Mouse (Mus musculus) limb, embryonic 14.5 days (tissue): Measurements from ENCODE around the gene Tnip2. TPM values are rescaled to one million over a fixed set of nuclear protein-coding genes. Genes with fewer than 3 reads are reported as not detected.

Experiments used
- ATAC-seq: fragments of 200-750 bp; cut with Nextera tagmentation; 2 replicates; pipeline ENCODE4 v1.8.0; 2017; ENCODE audit warnings: low read depth, moderate number of reproducible peaks, moderate TSS enrichment; ENCODE audit not compliant: low FRiP score
- DNase-seq: peaks from one replicate; pipeline ENCODE4 v3.0.0-alpha.2; 2015; ENCODE audit warnings: low spot score
- H3K27ac ChIP-seq: fragments of 300-500 bp; sonication (generic); replicated peaks from 2 replicates; pipeline ENCODE4 v1.5.1; 2014; ENCODE audit warnings: low read depth, mild to moderate bottlenecking, low read length, moderate library complexity, mixed read lengths
- H3K27me3 ChIP-seq: fragments of 300-500 bp; sonication (generic); 2 replicates; pipeline ENCODE4 v1.6.1; 2014; ENCODE audit warnings: low read length, mixed read lengths; ENCODE audit not compliant: control insufficient read depth, insufficient read depth
- H3K36me3 ChIP-seq: fragments of 300-500 bp; sonication (generic); 2 replicates; pipeline ENCODE4 v1.6.1; 2014; ENCODE audit warnings: mild to moderate bottlenecking, low read length, moderate library complexity, mixed read lengths; ENCODE audit not compliant: control insufficient read depth, insufficient read depth
- H3K4me1 ChIP-seq: fragments of 300-500 bp; sonication (generic); 2 replicates; pipeline ENCODE4 v1.6.1; 2014; ENCODE audit warnings: antibody characterized with exemption, low read length, mixed read lengths; ENCODE audit not compliant: control insufficient read depth, insufficient read depth
- H3K4me2 ChIP-seq: fragments of 300-500 bp; sonication (generic); replicated peaks from 2 replicates; pipeline ENCODE4 v1.6.1; 2014; ENCODE audit warnings: low read depth, mild to moderate bottlenecking, low read length, moderate library complexity; ENCODE audit not compliant: severe bottlenecking
- H3K4me3 ChIP-seq: fragments of 300-500 bp; sonication (generic); replicated peaks from 2 replicates; pipeline ENCODE4 v1.5.1; 2014; ENCODE audit warnings: low read length
- H3K9ac ChIP-seq: fragments of 300-500 bp; sonication (generic); 2 replicates; pipeline ENCODE4 v1.6.1; 2014; ENCODE audit warnings: mild to moderate bottlenecking, low read depth, low read length, moderate library complexity; ENCODE audit not compliant: severe bottlenecking
- H3K9me3 ChIP-seq: fragments of 300-500 bp; sonication (generic); 2 replicates; pipeline ENCODE4 v1.6.1; 2016; ENCODE audit warnings: low read length; ENCODE audit not compliant: control insufficient read depth
- POLR2A ChIP-seq: fragments of 200-500 bp; IDR thresholded peaks from 2 replicates; pipeline ENCODE4 v1.8.0; 2012; ENCODE audit warnings: inconsistent platforms, mild to moderate bottlenecking, moderate library complexity, borderline replicate concordance; ENCODE audit not compliant: insufficient read depth, insufficient read length; ENCODE audit errors: extremely low read depth
- WGBS: fragments of 180-500 bp; shearing (Covaris S2); extraction: QIAGEN DNeasy Blood & Tissue Kit; methylation state at CpG from one replicate; pipeline ENCODE4 v1.1.7; 2014; 5-methylcytosine and 5-hydroxymethylcytosine counted together
- polyA plus RNA-seq, 2 experiments: library from polyadenylated mRNA; depleted of rRNA in 1 of 2; stranded (reverse) in 1 of 2; unstranded in 1 of 2; fragments of >200 nt; fragmentation: Nextera tagmentation in 1 of 2; extraction: Ambion mirVana in 1 of 2; gene quantifications; 2 replicates each; pipeline versions ENCODE4 v1.2.1 to v1.2.3; 2012 to 2014

Tnip2 gene
- polyA plus RNA-seq, 2 experiments = 17.1 to 23.7 TPM

DNA sequence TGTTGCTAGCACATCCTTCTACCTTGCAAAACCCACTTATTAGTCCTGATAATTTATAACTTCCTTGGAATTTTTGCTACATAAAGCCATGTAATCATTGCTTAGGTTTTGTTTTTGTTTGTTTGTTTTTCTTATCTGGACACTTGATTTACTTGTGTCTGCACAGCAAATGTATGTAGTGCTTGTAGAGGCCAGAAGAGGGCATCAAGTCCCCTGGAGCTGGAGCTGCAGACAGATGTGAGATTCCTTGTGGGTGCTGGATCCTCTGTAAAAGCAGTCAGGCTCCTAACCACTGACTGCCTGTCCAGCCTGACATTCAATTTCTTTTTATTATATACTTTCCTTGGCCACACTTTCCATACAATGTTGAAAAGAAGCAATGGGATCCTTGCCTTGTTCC, 33.6 kb upstream of the Tnip2 start:
- TF ChIP-seq POLR2A = no peak
- H3K9ac ChIP-seq = no peak overlapping the region
- no peak overlapping the region for H3K4me2 ChIP-seq
- no peaks in the 10 kb centered on the region for H3K9me3 ChIP-seq
- no peak overlapping the region for H3K4me3 ChIP-seq
- H3K27ac ChIP-seq = no peak overlapping the region
- H3K4me1 ChIP-seq = peaks cover 13% of the 10 kb centered on the region
- H3K27me3 ChIP-seq = no peaks in the 10 kb centered on the region
- DNase-seq (no peak), ATAC-seq (no peak)
- peaks cover 12% of the 10 kb centered on the region for H3K36me3 ChIP-seq

DNA sequence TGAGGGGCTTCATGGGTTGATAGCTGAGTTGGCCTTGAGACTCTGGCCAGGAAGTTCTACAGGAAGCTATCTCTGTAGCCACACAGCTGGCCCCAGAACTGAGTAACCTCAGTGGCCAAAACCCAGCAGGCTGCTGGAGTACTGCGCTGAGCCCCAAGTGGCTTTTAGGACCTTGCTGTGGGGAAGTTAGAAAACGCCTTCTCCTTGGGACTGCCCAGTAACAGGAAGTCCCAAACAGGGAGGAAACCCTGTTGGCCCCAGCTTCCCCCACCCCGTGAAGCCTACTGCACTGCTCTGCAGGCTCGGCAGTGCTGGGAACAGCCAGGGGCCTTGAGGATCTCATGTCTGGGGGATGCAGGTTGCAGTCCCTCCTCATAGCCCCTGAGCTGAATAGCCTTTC, 29.3 kb upstream of the Tnip2 start:
- Histone ChIP-seq H3K4me2 (no peak overlapping the region), H3K27me3 (no peaks in the 10 kb centered on the region), H3K9me3 (no peaks in the 10 kb centered on the region), H3K36me3 (no peaks in the 10 kb centered on the region), H3K9ac (no peak overlapping the region), H3K27ac (no peak overlapping the region), H3K4me3 (no peak overlapping the region), H3K4me1 (no peaks in the 10 kb centered on the region)
- ATAC-seq (no peak), DNase-seq (no peak)
- WGBS = 50% methylated on average over 4 of the region's 4 CpGs
- no peak for TF ChIP-seq POLR2A

DNA sequence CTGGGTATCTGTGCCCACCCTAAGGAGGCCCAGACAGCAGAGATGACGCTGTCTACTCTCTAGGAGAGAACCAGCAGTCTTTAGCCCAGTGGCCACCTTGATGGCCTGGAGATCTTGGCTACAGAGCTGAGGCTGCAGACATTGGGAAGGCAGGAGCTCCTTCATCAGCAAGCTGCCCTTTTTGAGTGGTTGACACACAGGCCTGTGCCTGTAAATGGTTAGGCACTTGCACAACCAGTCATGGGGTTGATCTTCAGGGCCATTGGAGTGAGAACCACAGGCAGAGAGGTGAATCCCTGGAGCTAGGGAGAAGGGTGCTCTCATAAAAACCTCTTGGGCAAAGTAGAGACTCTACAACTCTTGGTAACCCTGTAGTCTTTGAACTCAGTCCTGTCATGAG, 28.4 kb upstream of the Tnip2 start:
- Histone ChIP-seq H3K27ac (no peak overlapping the region), H3K4me1 (no peaks in the 10 kb centered on the region), H3K9me3 (no peaks in the 10 kb centered on the region), H3K9ac (no peak overlapping the region), H3K36me3 (no peaks in the 10 kb centered on the region), H3K4me3 (no peak overlapping the region), H3K4me2 (no peak overlapping the region), H3K27me3 (no peaks in the 10 kb centered on the region)
- DNase-seq (no peak), ATAC-seq (no peak)
- TF ChIP-seq POLR2A = no peak
- 62% methylated on average over 1 of the region's 1 CpGs for WGBS

DNA sequence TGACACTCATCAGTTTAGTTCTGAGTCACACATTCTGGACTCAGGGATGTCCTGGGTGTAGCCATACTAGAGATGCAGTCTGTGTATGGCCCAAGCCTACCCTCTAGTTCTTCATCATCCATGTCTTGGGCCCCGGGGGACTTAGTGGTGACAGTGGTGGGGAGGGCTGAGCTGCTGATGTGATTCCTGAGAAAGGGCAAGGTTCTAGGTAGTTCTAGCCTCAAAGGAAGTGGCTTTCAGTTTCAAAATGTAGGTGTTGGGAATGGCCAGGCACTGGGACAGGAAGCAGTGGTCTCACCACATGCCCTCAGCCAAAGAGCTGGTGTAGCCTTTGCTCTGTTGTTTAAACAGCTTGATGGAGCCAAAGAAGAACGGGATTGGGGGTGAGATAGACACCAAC, 25.3 kb upstream of the Tnip2 start:
- whole genome bisulfite sequencing = 87% methylated on average over 2 of the region's 2 CpGs
- DNase-seq (no peak), ATAC-seq (no peak)
- no peaks in the 10 kb centered on the region for H3K4me1 ChIP-seq
- no peaks in the 10 kb centered on the region for H3K36me3 ChIP-seq
- no peak overlapping the region for H3K4me2 ChIP-seq
- no peak overlapping the region for H3K9ac ChIP-seq
- H3K9me3 ChIP-seq = no peaks in the 10 kb centered on the region
- H3K27ac ChIP-seq = no peak overlapping the region
- TF ChIP-seq POLR2A = no peak
- H3K4me3 ChIP-seq = no peak overlapping the region
- no peaks in the 10 kb centered on the region for H3K27me3 ChIP-seq

DNA sequence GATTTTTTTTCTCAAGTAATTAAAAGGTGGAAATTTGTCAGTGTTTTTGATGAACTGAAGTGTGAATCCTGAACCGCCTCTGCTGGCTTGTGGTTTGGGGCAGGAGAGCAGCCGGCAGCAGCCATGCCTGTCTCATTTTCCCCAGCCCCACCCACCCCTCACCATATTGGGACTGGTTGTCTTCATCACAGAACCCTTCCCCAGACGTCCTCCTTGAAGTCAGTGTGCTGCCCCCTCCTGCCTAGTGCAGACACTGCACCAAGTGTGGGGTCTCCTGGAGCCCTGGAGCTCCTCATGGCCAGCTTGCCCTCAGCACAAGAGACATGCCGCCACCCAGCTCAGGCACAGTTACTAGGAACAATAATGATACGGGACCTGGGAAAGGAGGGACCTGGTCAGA, 24.7 kb upstream of the Tnip2 start:
- Histone ChIP-seq H3K4me1 (no peaks in the 10 kb centered on the region), H3K9me3 (no peaks in the 10 kb centered on the region), H3K36me3 (no peaks in the 10 kb centered on the region), H3K4me2 (no peak overlapping the region), H3K27ac (no peak overlapping the region), H3K27me3 (no peaks in the 10 kb centered on the region), H3K9ac (no peak overlapping the region), H3K4me3 (no peak overlapping the region)
- WGBS = 24% methylated on average over 4 of the region's 5 CpGs
- no peak for TF ChIP-seq POLR2A
- no peak for DNase-seq
- ATAC-seq = no peak

DNA sequence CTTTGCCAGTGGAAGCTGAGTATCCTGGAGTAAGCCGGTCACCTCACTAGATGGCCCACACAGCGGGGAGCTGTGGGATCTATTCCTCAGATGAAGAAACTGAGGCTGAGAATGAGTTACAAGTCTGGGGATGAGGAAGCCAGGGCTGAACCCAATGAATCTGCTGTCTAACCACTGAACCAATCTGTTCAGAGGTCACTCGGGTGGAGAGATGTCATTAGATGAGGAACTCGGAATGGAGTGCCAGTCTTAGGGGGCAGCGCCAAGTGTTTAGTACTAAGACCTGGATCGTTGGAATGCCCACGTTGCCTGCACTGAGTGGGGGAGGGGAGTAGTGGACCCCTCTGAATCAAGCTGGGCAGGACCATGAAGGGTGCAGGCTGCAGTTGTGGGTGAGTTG, 24.3 kb upstream of the Tnip2 start:
- TF ChIP-seq POLR2A = no peak
- H3K4me3 ChIP-seq = no peak overlapping the region
- H3K4me2 ChIP-seq = no peak overlapping the region
- ATAC-seq = no peak
- WGBS = 72% methylated on average over 7 of the region's 7 CpGs
- no peak overlapping the region for H3K9ac ChIP-seq
- H3K4me1 ChIP-seq = no peaks in the 10 kb centered on the region
- no peak for DNase-seq
- no peaks in the 10 kb centered on the region for H3K27me3 ChIP-seq
- H3K36me3 ChIP-seq = no peaks in the 10 kb centered on the region
- no peaks in the 10 kb centered on the region for H3K9me3 ChIP-seq
- no peak overlapping the region for H3K27ac ChIP-seq
